Mouse (Mus musculus): ENCODE measurements at regions not wholly inside any gene's neighbourhood (a gene's known extent, or its start where the extent isn't known, plus 50 kb on each side); places are given as distances from the start of the nearest gene placed in this dataset.

DNA sequence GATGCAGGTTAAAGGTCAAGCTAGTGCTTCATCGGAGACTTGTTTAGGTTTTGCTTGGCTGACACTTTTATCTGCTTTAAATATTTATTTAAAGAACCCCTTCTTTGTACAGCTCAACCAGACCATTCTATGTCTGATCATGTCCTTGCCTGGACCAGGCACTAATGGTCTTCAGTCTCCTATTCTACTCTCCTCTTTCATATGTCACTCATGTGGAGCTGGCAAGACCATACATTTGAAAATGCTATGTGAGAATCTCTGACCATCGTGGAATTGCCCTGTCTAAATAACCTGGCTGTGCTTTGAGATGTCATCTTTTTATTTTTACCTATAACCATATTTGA is 74.4 kb upstream of the Il15 start:
- intact Hi-C loops (cut with DNase I), result no loop called here
- DNase-seq (ENCODE audit: extremely low spot score in 1 of 2, low spot score in 2 of 2), result no peak

DNA sequence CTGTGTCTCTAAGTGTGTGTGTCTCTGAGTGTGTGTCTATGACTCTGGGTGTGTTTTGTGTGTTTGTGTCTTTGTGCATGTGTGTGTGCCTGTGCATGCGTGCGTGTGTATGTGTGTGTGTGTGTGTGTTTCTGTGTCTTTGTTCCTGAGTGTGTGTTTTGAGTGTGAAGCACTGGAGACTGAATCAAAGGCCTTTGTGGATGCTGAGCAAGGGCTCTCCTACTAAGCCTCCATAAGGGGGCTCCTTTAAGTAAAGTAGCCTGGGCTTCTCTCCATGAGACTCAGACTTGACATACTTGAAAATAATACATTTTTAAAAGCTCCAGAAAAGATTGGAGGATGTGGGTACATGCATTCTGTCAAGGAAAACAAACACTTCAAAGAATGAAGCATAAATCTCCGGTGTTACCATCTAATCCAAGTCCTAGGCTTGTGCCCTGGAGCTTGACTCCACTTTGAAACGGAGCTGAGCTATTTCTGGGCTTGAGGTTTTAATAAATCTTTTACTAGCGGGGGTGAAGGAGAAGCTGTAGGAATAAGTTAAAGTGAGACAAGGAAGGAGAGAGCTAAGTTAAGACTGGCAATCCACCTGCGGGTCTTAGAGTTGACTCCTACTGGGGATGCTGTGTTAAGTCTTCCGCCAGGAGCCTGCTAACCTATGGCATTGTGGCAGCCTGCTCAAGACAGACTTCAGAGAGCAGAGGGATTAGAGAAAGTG is 73.8 kb upstream of the Il15 start:
- intact Hi-C loops (cut with DNase I), result no loop called here

DNA sequence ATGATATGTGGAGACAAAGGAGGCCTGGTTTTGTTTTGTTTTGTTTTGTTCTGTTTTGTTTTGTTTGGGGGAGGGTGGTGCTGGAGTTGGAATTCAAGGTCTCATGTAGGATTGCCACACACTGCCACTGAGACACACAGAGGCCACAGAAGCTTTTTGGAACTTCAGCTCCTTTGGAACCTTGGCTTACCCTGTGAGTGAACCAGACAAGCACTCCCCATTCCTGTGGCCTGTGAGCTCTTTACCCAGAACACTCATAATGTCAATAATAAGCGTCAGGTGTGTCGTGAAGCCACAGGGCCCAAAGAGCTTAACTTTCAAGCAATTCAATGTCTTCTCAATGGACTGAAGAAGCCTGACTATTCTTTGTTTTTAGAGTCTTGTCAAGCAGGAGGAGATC is 70.2 kb upstream of the Il15 start:
- intact Hi-C loops (cut with DNase I), result no loop called here
- no peak for DNase-seq (ENCODE audit: extremely low spot score in 1 of 2, low spot score in 2 of 2)

More for the DNA sequence above, 73.8 kb upstream of the Il15 start:
- DNase-seq (ENCODE audit: extremely low spot score in 1 of 2, low spot score in 2 of 2), result no peak

DNA sequence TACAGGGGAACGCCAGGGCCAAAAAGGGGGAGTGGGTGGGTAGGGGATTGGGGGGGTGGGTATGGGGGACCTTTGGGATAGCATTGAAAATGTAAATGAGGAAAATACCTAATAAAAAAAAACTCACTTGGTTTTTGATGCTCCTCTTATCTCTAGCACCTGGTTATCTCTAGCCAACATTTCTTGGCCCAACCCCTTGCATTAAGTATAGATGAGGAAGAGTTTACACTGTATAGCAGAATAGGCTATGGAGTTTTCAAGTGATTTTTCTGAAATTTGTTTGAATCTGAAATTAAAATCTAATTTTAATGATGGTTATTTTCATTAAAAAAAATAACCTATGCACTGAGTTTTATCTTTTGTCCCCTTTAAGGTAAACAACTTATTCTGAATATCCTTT is 68.8 kb upstream of the Il15 start:
- DNase-seq (ENCODE audit: extremely low spot score in 1 of 2, low spot score in 2 of 2), result no peak
- intact Hi-C loops (cut with DNase I), result no loop called here

DNA sequence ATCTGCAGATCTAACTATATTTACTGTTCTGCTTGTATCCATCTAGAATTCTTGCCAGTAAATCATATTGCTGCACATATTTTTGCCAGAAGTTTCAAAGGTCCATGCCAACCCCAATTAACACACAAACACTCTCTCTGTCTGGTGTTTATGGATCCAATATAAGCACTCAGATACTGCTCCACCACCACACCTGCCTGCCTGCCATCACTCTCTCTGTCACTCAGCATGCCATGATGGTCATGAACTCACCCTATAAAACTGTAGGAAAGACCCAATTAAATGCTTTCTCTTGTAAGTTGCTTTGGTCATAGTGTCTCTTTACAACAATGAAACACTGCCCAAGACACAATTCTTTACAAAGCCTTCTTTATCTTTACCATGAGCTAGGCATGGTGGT is 66.8 kb upstream of the Il15 start:
- intact Hi-C loops (cut with DNase I), result no loop called here
- no peak for DNase-seq (ENCODE audit: extremely low spot score in 1 of 2, low spot score in 2 of 2)

DNA sequence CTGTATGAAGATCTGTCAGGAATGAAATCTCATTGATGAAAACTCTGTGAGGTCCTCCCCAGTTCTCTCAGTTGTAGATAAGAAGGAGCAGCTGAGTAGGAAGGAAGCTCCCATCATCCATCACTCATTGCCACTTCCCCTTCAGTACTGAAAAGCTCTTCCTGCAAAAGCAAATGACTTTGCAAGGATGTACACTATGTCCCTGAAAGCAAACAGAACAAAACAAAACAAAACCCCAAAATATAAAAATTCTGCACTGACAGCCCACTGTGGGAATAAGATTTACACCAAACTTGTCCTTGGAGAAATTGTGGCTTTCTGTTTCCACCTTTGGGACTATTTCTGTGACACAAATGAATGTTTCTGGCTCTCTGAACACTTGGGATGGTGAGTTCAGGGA is 59.8 kb upstream of the Il15 start:
- intact Hi-C loops (cut with DNase I), result no loop called here

DNA sequence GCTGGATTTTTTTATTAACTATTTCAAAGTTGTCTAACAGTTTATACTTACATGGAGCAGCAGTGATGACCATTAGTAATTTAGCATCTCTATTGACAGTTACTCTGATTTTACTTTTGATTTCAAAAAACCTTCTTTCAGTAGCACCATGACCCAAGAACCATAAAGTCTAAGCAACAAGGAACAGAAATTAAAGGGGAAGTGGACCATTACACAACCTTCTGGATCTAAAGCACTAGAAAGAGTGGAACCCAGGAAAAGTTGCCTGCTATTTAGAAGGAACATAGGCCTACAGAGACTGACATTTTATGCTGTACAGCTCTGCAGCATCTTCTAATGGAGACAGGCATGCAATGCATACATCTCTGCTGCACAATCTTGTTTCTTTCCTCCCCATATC is 56.0 kb upstream of the Il15 start:
- no peak for DNase-seq (ENCODE audit: extremely low spot score in 1 of 2, low spot score in 2 of 2)
- intact Hi-C loops (cut with DNase I), result no loop called here

More for the DNA sequence above, 59.8 kb upstream of the Il15 start:
- DNase-seq (ENCODE audit: extremely low spot score in 1 of 2, low spot score in 2 of 2), result no peak

DNA sequence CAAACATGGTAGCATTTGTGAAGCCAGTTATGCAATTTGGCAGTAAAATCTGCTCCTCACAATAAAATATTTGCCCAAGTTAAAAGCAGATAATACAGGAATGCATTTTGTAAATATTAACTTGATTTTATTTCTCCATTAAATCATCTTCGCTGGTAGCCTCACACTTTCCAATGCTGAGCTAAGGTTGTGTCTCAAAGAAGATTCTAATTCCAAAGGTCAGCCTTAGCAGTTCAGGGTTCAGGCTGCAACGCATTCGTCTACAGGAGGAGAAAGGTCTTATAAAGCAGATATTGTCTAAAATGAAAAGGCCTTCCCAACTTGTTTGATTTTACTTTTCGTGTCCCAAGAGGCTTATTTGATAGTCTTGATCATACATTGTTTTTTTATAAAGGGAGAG is 51.0 kb upstream of the Il15 start:
- DNase-seq (ENCODE audit: extremely low spot score in 1 of 2, low spot score in 2 of 2), result no peak
- intact Hi-C loops (cut with DNase I), result no loop called here

Data from left cerebral cortex, postnatal 10 days (tissue).